Mouse (Mus musculus) A20 (cell line): Measurements from ENCODE around the gene Cog5.

ENCODE experiments used
- DNase-seq: peaks from one replicate; pipeline ENCODE4 v3.0.0-alpha.2; 2011; ENCODE audit warnings: low read depth, low spot score

Gene Cog5

GRCm38 (mm10) chr12:31709665-31710064 is 55.0 kb downstream of the Cog5 start:
- DNase-seq, result no peak

GRCm38 (mm10) chr12:31712233-31712632 is 57.6 kb downstream of the Cog5 start:
- no peak for DNase-seq

GRCm38 (mm10) chr12:31712727-31713126 is 58.1 kb downstream of the Cog5 start:
- no peak for DNase-seq

- no peak for DNase-seq
Observed at GRCm38 (mm10) chr12:31713600-31713999, 58.9 kb downstream of the Cog5 start, which contains the start of gene Gpr22. Gene Gpr22 (minus strand): TSS chr12:31713947.

GRCm38 (mm10) chr12:31714070-31714469 is 59.4 kb downstream of the Cog5 start:
- DNase-seq, result no peak

GRCm38 (mm10) chr12:31719586-31720275 is 65.1 kb downstream of the Cog5 start:
- DNase-seq, result peak; percentile 36

GRCm38 (mm10) chr12:31724576-31724975 is 69.9 kb downstream of the Cog5 start:
- DNase-seq, result no peak

GRCm38 (mm10) chr12:31725511-31726275 is 71.0 kb downstream of the Cog5 start:
- DNase-seq, result no peak

GRCm38 (mm10) chr12:31726707-31727106 is 72.0 kb downstream of the Cog5 start:
- DNase-seq, result no peak

- no peak for DNase-seq
Observed at GRCm38 (mm10) chr12:31730126-31730525, 75.5 kb downstream of the Cog5 start.

- DNase-seq, result no peak
Observed at GRCm38 (mm10) chr12:31734616-31735015, 79.9 kb downstream of the Cog5 start.

- no peak for DNase-seq
Observed at GRCm38 (mm10) chr12:31747301-31747700, 92.6 kb downstream of the Cog5 start.

- DNase-seq, result no peak
Observed at GRCm38 (mm10) chr12:31749846-31750245, 95.2 kb downstream of the Cog5 start.

GRCm38 (mm10) chr12:31754465-31754864 is 99.8 kb downstream of the Cog5 start:
- no peak for DNase-seq

GRCm38 (mm10) chr12:31755885-31756755 is 101.5 kb downstream of the Cog5 start:
- peak; percentile 68 for DNase-seq

GRCm38 (mm10) chr12:31773612-31774011 is 118.9 kb downstream of the Cog5 start:
- no peak for DNase-seq

- DNase-seq, result no peak
Observed at GRCm38 (mm10) chr12:31784291-31784690, 129.6 kb downstream of the Cog5 start.

- DNase-seq, result no peak
Observed at GRCm38 (mm10) chr12:31788530-31788929, 133.9 kb downstream of the Cog5 start.

- DNase-seq, result no peak
Observed at GRCm38 (mm10) chr12:31806410-31807154, 151.9 kb downstream of the Cog5 start.

GRCm38 (mm10) chr12:31818051-31818461 is 163.4 kb downstream of the Cog5 start:
- DNase-seq, result peak; percentile 37

GRCm38 (mm10) chr12:31819096-31819495 is 164.4 kb downstream of the Cog5 start:
- no peak for DNase-seq
